Mouse (Mus musculus): ENCODE measurements at regions not wholly inside any gene's neighbourhood (a gene's known extent, or its start where the extent isn't known, plus 50 kb on each side); places are given as distances from the start of the nearest gene placed in this dataset.

GRCm38 (mm10) chr9:115777097-115777864, 132.0 kb upstream of the Gadl1 start:
- TF ChIP-seq CTCF (IDR thresholded peaks at IDR 0.05; ENCODE audit: borderline replicate concordance, control insufficient read depth, extremely low read depth, insufficient read depth, low read length, poor library complexity) (no peak), POLR2A (IDR thresholded peaks at IDR 0.05; ENCODE audit: control insufficient read depth, extremely low read depth, insufficient read depth, low read length, poor library complexity) (no peak)
